Mouse (Mus musculus) common myeloid progenitor, adult 5-6 weeks (primary cell): Measurements from ENCODE around the gene Olfr215. TPM values are rescaled to one million over a fixed set of nuclear protein-coding genes. Genes with fewer than 3 reads are reported as not detected.

Experiments
- total RNA-seq: library from RNA; stranded (forward); fragments of 200-1000, 187-1606 nt; gene quantifications from 2 replicates; pipeline ENCODE4 v1.2.3, GENCODE M21; 2017

The Olfr215 gene
- total RNA-seq, 1 experiment from 2014 or later = not detected

Other genes with a start within 250 kb of the Olfr215 start
- 20.6 and 24.8 TPM in 2 replicates for gene March8, start 246.2 kb downstream of the Olfr215 start, total RNA-seq
- 6.3 TPM in 2 replicates for gene Alox5, start 123.0 kb downstream of the Olfr215 start, total RNA-seq
- gene Olfr211, start 95.1 kb downstream of the Olfr215 start, total RNA-seq = not detected in 2 replicates
- gene Olfr212, start 77.7 kb downstream of the Olfr215 start, total RNA-seq = not detected in 2 replicates
- not detected in 2 replicates for gene Olfr213, start 45.7 kb downstream of the Olfr215 start, total RNA-seq
- gene Gm5580, start 33.1 kb downstream of the Olfr215 start, total RNA-seq = 0.92 and 1.2 TPM in 2 replicates
- not detected in 2 replicates for gene Olfr214, start 30.0 kb downstream of the Olfr215 start, total RNA-seq
- 79.8 and 85.1 TPM in 2 replicates for gene Zfp422, start 44.8 kb upstream of the Olfr215 start, total RNA-seq
- 0.63 and 1.6 TPM in 2 replicates for gene Depp1, start 66.4 kb upstream of the Olfr215 start, total RNA-seq
- gene Rassf4, start 89.8 kb upstream of the Olfr215 start, total RNA-seq = 15.0 and 17.4 TPM in 2 replicates
- 0.05 TPM in 2 replicates for gene Tmem72, start 132.7 kb upstream of the Olfr215 start, total RNA-seq